Mouse (Mus musculus) spleen, adult 2 months (tissue): Measurements from ENCODE around the gene Lbhd1. TPM values are rescaled to one million over a fixed set of nuclear protein-coding genes. Genes with fewer than 3 reads are reported as not detected.

Source experiments
- DNase-seq, 2 experiments: peaks; one replicate each; pipeline versions ENCODE4 v3.0.0 to v3.0.0-alpha.2; 2012 to 2021; ENCODE audit warnings: low spot score in 2 of 2, low read depth in 1 of 2
- H3K27ac ChIP-seq: fragments of 200-500 bp; 2 replicates; pipeline ENCODE4 v1.5.1; 2012; ENCODE audit warnings: low read length, inconsistent platforms; ENCODE audit not compliant: insufficient read depth
- H3K27me3 ChIP-seq: fragments of 200-500 bp; 2 replicates; pipeline ENCODE4 v1.6.1; 2012; ENCODE audit warnings: mild to moderate bottlenecking, moderate library complexity, low read length, inconsistent platforms; ENCODE audit not compliant: control insufficient read depth, insufficient read depth
- H3K36me3 ChIP-seq: fragments of 200-500 bp; 2 replicates; pipeline ENCODE4 v1.6.1; 2012; ENCODE audit warnings: mild to moderate bottlenecking, low read length, inconsistent platforms; ENCODE audit not compliant: control insufficient read depth, insufficient read depth
- H3K4me1 ChIP-seq: fragments of 200-500 bp; 2 replicates; pipeline ENCODE4 v1.6.1; 2011; ENCODE audit warnings: inconsistent platforms; ENCODE audit not compliant: control insufficient read depth, insufficient read depth, insufficient read length
- H3K4me3 ChIP-seq: fragments of 200-500 bp; 2 replicates; pipeline ENCODE4 v1.5.1; 2011; ENCODE audit warnings: mild to moderate bottlenecking, inconsistent platforms; ENCODE audit not compliant: insufficient read depth, insufficient read length; ENCODE audit errors: extremely low read depth
- CTCF ChIP-seq: fragments of 200-500 bp; IDR thresholded peaks from 2 replicates; pipeline ENCODE4 v1.5.1; 2011; ENCODE audit warnings: mild to moderate bottlenecking, inconsistent platforms; ENCODE audit not compliant: insufficient read depth, insufficient read length, insufficient replicate concordance; ENCODE audit errors: extremely low read depth
- POLR2A ChIP-seq: fragments of 200-500 bp; IDR thresholded peaks from 2 replicates; pipeline ENCODE4 v1.6.1; 2011; ENCODE audit warnings: low read depth, low read length, inconsistent platforms
- WGBS: fragments of 180-500 bp; shearing (Covaris S2); methylation state at CpG from one replicate; pipeline ENCODE4 v1.1.7; 2018; 5-methylcytosine and 5-hydroxymethylcytosine counted together
- polyA plus RNA-seq: library from polyadenylated mRNA; depleted of rRNA; stranded (reverse); fragments of >200 nt; gene quantifications from 2 replicates; pipeline ENCODE4 v1.2.3, GENCODE M21; 2012

The Lbhd1 gene
- polyA plus RNA-seq, 1 experiment: 1.4 TPM

GRCm38 (mm10) chr19:8928689-8929223 lies 45.2 kb downstream of the Lbhd1 start:
- WGBS: 55% methylated on average over 16 of the region's 16 CpGs
- H3K36me3 ChIP-seq: peaks cover 14% of the 10 kb centered on the region
- DNase-seq: no peak

GRCm38 (mm10) chr19:8929224-8930088 lies 45.9 kb downstream of the Lbhd1 start, which contains the start of the genes Rom1 and Eml3:
Rom1 (minus strand) TSS chr19:8929356.
Eml3 (plus strand) TSS chr19:8929552.
- under 1% methylated on average over 64 of the region's 74 CpGs for WGBS
- no peaks in the 10 kb centered on the region for H3K27me3 ChIP-seq
- peaks cover 17% of the 10 kb centered on the region for H3K4me1 ChIP-seq
- TF ChIP-seq POLR2A (peak; percentile 20), CTCF (peak; percentile 47; the same call in 1 of the 2 replicates)
- H3K27ac ChIP-seq: peak within 1 kb of the TSS; percentile 89
- H3K36me3 ChIP-seq: peaks cover 15% of the 10 kb centered on the region
- peak within 1 kb of the TSS; percentile 79 for H3K4me3 ChIP-seq
- peak; percentile 60 to 87 for DNase-seq

More at GRCm38 (mm10) chr19:8928689-8929223, 45.2 kb downstream of the Lbhd1 start:
- Histone ChIP-seq H3K4me3 (peak overlapping the region; percentile 79), H3K4me1 (peaks cover 17% of the 10 kb centered on the region), H3K27ac (peak overlapping the region; percentile 89), H3K27me3 (no peaks in the 10 kb centered on the region)
- TF ChIP-seq CTCF: no peak

- peaks cover 17% of the 10 kb centered on the region for H3K36me3 ChIP-seq
- no peaks in the 10 kb centered on the region for H3K27me3 ChIP-seq
- H3K4me3 ChIP-seq: peak overlapping the region; percentile 79
- no peak for TF ChIP-seq POLR2A
- no peak for TF ChIP-seq CTCF
- WGBS: 14% methylated on average over 11 of the region's 11 CpGs
- no peak for DNase-seq
- peaks cover 17% of the 10 kb centered on the region for H3K4me1 ChIP-seq
- H3K27ac ChIP-seq: peak overlapping the region; percentile 89
These were observed 46.6 kb downstream of the Lbhd1 start for GRCm38 (mm10) chr19:8930117-8930516.

GRCm38 (mm10) chr19:8930771-8931170 lies 47.2 kb downstream of the Lbhd1 start:
- no peak overlapping the region for H3K27ac ChIP-seq
- peaks cover 17% of the 10 kb centered on the region for H3K4me1 ChIP-seq
- TF ChIP-seq CTCF (no peak), POLR2A (no peak)
- no peak for DNase-seq
- 86% methylated on average over 7 of the region's 7 CpGs for WGBS
- H3K27me3 ChIP-seq: no peaks in the 10 kb centered on the region
- H3K36me3 ChIP-seq: peaks cover 22% of the 10 kb centered on the region
- no peak overlapping the region; the same call in 1 of the 2 replicates for H3K4me3 ChIP-seq

GRCm38 (mm10) chr19:8936736-8937135 lies 53.2 kb downstream of the Lbhd1 start:
- Histone ChIP-seq H3K27me3 (no peaks in the 10 kb centered on the region), H3K4me1 (peaks cover 7% of the 10 kb centered on the region; the same call in 1 of the 2 replicates), H3K4me3 (no peak overlapping the region), H3K27ac (no peak overlapping the region), H3K36me3 (peaks cover 24% of the 10 kb centered on the region)
- DNase-seq: no peak
- 95% methylated on average over 2 of the region's 2 CpGs for WGBS
- TF ChIP-seq CTCF (no peak), POLR2A (no peak)

- 88% methylated on average over 15 of the region's 15 CpGs for WGBS
- Histone ChIP-seq H3K27me3 (no peaks in the 10 kb centered on the region), H3K36me3 (peaks cover 30% of the 10 kb centered on the region), H3K27ac (no peak overlapping the region), H3K4me3 (no peak overlapping the region), H3K4me1 (peaks cover 17% of the 10 kb centered on the region)
- TF ChIP-seq CTCF: no peak
- no peak for TF ChIP-seq POLR2A
- DNase-seq: no peak
These were observed 57.1 kb downstream of the Lbhd1 start for GRCm38 (mm10) chr19:8940526-8941133.
